Mouse (Mus musculus) lung, embryonic 15.5 days (tissue): ENCODE measurements at regions not wholly inside any gene's neighbourhood (a gene's known extent, or its start where the extent isn't known, plus 50 kb on each side); places are given as distances from the start of the nearest gene placed in this dataset.

Experiments used
- ATAC-seq: fragments of 200-750 bp; cut with Nextera tagmentation; 2 replicates; pipeline ENCODE4 v1.8.0; 2017; ENCODE audit warnings: moderate number of reproducible peaks, borderline replicate concordance; ENCODE audit not compliant: low FRiP score, low TSS enrichment; ENCODE audit errors: extremely low read depth
- H3K27ac ChIP-seq: fragments of 300-500 bp; sonication (generic); 2 replicates; pipeline ENCODE4 v1.5.1; 2015; ENCODE audit warnings: moderate library complexity, mild to moderate bottlenecking, inconsistent platforms
- H3K27me3 ChIP-seq: fragments of 300-500 bp; sonication (generic); 2 replicates; pipeline ENCODE4 v1.6.1; 2015; ENCODE audit warnings: inconsistent platforms
- H3K36me3 ChIP-seq: fragments of 300-500 bp; sonication (generic); 2 replicates; pipeline ENCODE4 v1.6.1; 2015; ENCODE audit warnings: inconsistent platforms
- H3K4me1 ChIP-seq: fragments of 300-500 bp; sonication (generic); 2 replicates; pipeline ENCODE4 v1.6.1; 2015; ENCODE audit warnings: inconsistent platforms
- H3K4me2 ChIP-seq: fragments of 300-500 bp; sonication (generic); 2 replicates; pipeline ENCODE4 v1.6.1; 2015; ENCODE audit warnings: inconsistent platforms, mild to moderate bottlenecking, moderate library complexity
- H3K4me3 ChIP-seq: fragments of 300-500 bp; sonication (generic); 2 replicates; pipeline ENCODE4 v1.5.1; 2015; ENCODE audit warnings: mild to moderate bottlenecking, inconsistent platforms
- H3K9ac ChIP-seq: fragments of 300-500 bp; sonication (generic); 2 replicates; pipeline ENCODE4 v1.6.1; 2015; ENCODE audit warnings: inconsistent platforms
- H3K9me3 ChIP-seq: fragments of 300-500 bp; sonication (generic); 2 replicates; pipeline ENCODE4 v1.6.1; 2016; ENCODE audit warnings: inconsistent platforms
- WGBS: fragments of 180-500 bp; shearing (Covaris S2); methylation state at CpG from one replicate; pipeline ENCODE4 v1.1.7; 2015; 5-methylcytosine and 5-hydroxymethylcytosine counted together

DNA sequence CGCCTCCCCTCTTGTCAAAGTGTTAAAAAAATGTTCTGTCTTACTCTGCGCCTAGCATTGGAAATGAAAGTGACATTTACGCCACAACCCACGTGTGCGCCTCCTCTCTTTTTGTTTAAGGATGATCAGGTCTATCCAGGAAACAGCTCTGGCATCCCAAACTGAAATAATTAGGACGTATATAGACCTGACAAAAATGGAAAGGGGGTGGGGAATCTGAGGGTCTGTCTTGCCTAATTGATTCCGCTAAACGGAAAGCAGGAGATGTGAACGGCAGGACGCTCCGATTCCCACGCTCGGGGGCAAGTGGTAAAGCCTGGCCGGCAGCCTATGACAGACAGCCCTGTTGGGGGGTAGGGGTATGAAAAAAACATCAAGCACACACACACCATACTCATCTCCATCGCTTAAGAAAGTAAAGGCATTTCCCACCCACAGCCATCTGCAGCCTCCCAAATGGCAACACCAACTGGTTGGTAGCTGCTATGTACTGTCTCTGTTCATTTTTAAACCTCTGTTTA lies 235.8 kb downstream of the Mef2c start:
- Histone ChIP-seq H3K27ac (no peak overlapping the region), H3K27me3 (peaks cover 81% of the 10 kb centered on the region), H3K9ac (no peak overlapping the region), H3K9me3 (no peaks in the 10 kb centered on the region), H3K4me1 (0 out of 2 replicates have a peak, but pooled peaks cover under 1% of the 10 kb centered on the region), H3K4me3 (no peak overlapping the region), H3K36me3 (no peaks in the 10 kb centered on the region), H3K4me2 (peak overlapping the region; percentile 34; the same call in 1 of the 2 replicates)
- no peak for ATAC-seq
- 5% methylated on average over 15 of the region's 15 CpGs for WGBS

DNA sequence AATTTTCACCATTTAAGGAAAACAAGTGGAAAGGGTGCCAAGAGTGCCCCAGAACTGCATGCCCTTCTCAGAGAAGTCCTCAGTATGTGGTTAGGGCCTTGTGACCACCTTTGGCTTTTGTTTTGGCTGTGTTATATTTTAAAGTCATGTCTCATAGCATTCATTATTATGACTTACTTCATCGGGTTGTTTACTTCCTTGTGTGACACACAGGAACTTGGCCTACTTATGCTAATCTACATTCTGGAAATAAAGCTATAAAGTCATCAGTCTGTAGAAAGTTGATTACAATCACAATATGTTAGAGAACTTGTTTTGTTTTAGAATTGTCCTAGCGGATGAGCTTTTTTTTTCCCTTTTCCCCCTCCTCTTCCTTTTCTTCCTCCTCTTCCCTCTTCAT lies 236.3 kb downstream of the Mef2c start:
- WGBS = 43% methylated on average over 2 of the region's 2 CpGs
- no peak overlapping the region for H3K4me3 ChIP-seq
- H3K9me3 ChIP-seq = no peaks in the 10 kb centered on the region
- H3K27ac ChIP-seq = no peak overlapping the region
- peaks cover 84% of the 10 kb centered on the region for H3K27me3 ChIP-seq
- no peak overlapping the region for H3K9ac ChIP-seq
- peaks cover 6% of the 10 kb centered on the region; the same call in 1 of the 2 replicates for H3K4me1 ChIP-seq
- no peaks in the 10 kb centered on the region for H3K36me3 ChIP-seq
- no peak overlapping the region for H3K4me2 ChIP-seq
- no peak for ATAC-seq

DNA sequence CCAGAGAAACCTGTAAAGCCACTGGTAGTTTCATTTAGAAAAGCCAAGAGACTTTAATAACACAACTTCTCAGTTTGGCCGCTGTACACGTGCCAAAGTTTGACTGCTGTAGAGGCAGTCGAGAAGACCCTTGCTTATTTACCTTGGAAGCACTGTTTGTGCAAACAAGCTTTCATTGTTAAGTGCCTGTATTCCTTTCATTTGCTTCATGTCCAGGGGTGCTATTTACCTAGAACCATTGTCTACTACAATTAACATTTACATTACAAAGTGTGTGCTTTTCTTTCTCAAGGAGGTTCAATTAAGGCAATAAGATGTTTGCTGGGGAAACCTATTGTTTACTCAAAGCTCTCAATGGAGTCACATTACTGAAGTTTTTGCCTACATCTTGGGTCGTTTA lies 236.9 kb downstream of the Mef2c start:
- WGBS = 28% methylated on average over 4 of the region's 4 CpGs
- Histone ChIP-seq H3K27me3 (peaks cover 84% of the 10 kb centered on the region), H3K4me3 (no peak overlapping the region), H3K9me3 (no peaks in the 10 kb centered on the region), H3K4me2 (no peak overlapping the region), H3K9ac (no peak overlapping the region), H3K36me3 (no peaks in the 10 kb centered on the region), H3K4me1 (peaks cover 6% of the 10 kb centered on the region; the same call in 1 of the 2 replicates), H3K27ac (no peak overlapping the region)
- no peak for ATAC-seq

- Histone ChIP-seq H3K4me1 (peaks cover 6% of the 10 kb centered on the region; the same call in 1 of the 2 replicates), H3K9ac (no peak overlapping the region), H3K4me3 (no peak overlapping the region), H3K36me3 (no peaks in the 10 kb centered on the region), H3K27ac (no peak overlapping the region), H3K4me2 (no peak overlapping the region), H3K9me3 (no peaks in the 10 kb centered on the region), H3K27me3 (peaks cover 84% of the 10 kb centered on the region)
- 44% methylated on average over 7 of the region's 7 CpGs for WGBS
- no peak for ATAC-seq
Observed at GRCm38 (mm10) chr13:83741591-83742021, 237.8 kb downstream of the Mef2c start.

GRCm38 (mm10) chr13:83742102-83742501 lies 238.3 kb downstream of the Mef2c start:
- peaks cover 82% of the 10 kb centered on the region for H3K27me3 ChIP-seq
- WGBS = 68% methylated on average over 2 of the region's 2 CpGs
- no peak for ATAC-seq
- no peaks in the 10 kb centered on the region for H3K9me3 ChIP-seq
- no peak overlapping the region for H3K4me2 ChIP-seq
- H3K9ac ChIP-seq = no peak overlapping the region
- H3K36me3 ChIP-seq = no peaks in the 10 kb centered on the region
- peaks cover 6% of the 10 kb centered on the region; the same call in 1 of the 2 replicates for H3K4me1 ChIP-seq
- no peak overlapping the region for H3K27ac ChIP-seq
- H3K4me3 ChIP-seq = no peak overlapping the region

DNA sequence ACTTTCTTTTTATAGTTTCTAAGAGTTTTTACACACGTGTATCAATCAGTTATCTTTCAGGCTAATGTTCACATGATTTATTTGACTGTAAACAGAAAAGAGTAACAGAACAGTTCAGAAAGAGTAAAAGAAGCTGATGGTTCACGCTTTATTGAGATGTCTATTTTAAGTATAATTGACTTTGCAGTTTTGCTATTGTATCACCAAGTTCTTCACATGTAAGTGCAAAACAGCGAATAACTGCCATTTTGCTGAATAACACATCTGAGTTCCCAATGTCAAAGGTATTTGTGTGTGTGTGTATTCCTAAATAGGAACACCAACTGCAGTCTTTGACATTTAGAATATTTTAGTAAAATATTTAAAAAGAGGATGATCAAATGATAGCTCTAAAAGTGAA lies 238.7 kb downstream of the Mef2c start:
- H3K27me3 ChIP-seq = peaks cover 78% of the 10 kb centered on the region
- no peak for ATAC-seq
- no peaks in the 10 kb centered on the region for H3K36me3 ChIP-seq
- WGBS = 71% methylated on average over 3 of the region's 3 CpGs
- peaks cover 6% of the 10 kb centered on the region; the same call in 1 of the 2 replicates for H3K4me1 ChIP-seq
- no peaks in the 10 kb centered on the region for H3K9me3 ChIP-seq
- no peak overlapping the region for H3K9ac ChIP-seq
- H3K4me3 ChIP-seq = no peak overlapping the region
- H3K4me2 ChIP-seq = no peak overlapping the region
- no peak overlapping the region for H3K27ac ChIP-seq

DNA sequence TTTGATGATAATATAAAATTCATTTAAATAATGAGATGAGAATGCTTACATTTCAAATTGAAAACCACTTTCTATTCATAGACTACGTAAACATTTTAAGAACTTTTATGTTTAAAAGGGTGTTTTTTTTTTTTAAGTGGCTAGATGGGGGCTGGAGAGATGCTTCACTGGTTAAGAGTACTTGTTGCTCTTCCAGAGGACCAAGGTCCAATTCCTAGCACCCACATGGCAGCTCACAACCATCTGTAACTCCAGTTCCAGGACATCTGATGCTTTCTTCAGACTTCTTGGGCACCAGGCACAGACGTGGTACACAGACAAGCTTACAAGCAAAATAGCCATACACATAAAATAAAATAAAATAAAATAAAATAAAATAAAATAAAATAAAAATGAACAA lies 239.5 kb downstream of the Mef2c start:
- Histone ChIP-seq H3K4me2 (no peak overlapping the region), H3K27me3 (peaks cover 70% of the 10 kb centered on the region), H3K27ac (no peak overlapping the region), H3K9ac (no peak overlapping the region), H3K36me3 (no peaks in the 10 kb centered on the region), H3K9me3 (no peaks in the 10 kb centered on the region), H3K4me3 (no peak overlapping the region), H3K4me1 (peaks cover 6% of the 10 kb centered on the region; the same call in 1 of the 2 replicates)
- 86% methylated on average over 2 of the region's 2 CpGs for whole genome bisulfite sequencing
- ATAC-seq = no peak

GRCm38 (mm10) chr13:83744110-83744752 lies 240.4 kb downstream of the Mef2c start:
- 44% methylated on average over 8 of the region's 8 CpGs for WGBS
- Histone ChIP-seq H3K9ac (no peak overlapping the region), H3K27me3 (peaks cover 61% of the 10 kb centered on the region)

GRCm38 (mm10) chr13:83744981-83745555 lies 241.2 kb downstream of the Mef2c start:
- H3K4me3 ChIP-seq = peak overlapping the region; percentile 38
- no peaks in the 10 kb centered on the region for H3K9me3 ChIP-seq
- no peak overlapping the region for H3K27ac ChIP-seq
- peaks cover 53% of the 10 kb centered on the region for H3K27me3 ChIP-seq
- H3K36me3 ChIP-seq = no peaks in the 10 kb centered on the region
- under 1% methylated on average over 36 of the region's 38 CpGs for WGBS
- peak overlapping the region; percentile 76 for H3K4me2 ChIP-seq
- H3K4me1 ChIP-seq = peaks cover 6% of the 10 kb centered on the region; the same call in 1 of the 2 replicates
- no peak overlapping the region for H3K9ac ChIP-seq
- ATAC-seq = peak; percentile 89

More at GRCm38 (mm10) chr13:83744110-83744752, 240.4 kb downstream of the Mef2c start:
- Histone ChIP-seq H3K4me3 (no peak overlapping the region), H3K27ac (no peak overlapping the region), H3K4me1 (peaks cover 6% of the 10 kb centered on the region; the same call in 1 of the 2 replicates), H3K4me2 (peak overlapping the region; percentile 76), H3K9me3 (no peaks in the 10 kb centered on the region), H3K36me3 (no peaks in the 10 kb centered on the region)
- no peak for ATAC-seq

DNA sequence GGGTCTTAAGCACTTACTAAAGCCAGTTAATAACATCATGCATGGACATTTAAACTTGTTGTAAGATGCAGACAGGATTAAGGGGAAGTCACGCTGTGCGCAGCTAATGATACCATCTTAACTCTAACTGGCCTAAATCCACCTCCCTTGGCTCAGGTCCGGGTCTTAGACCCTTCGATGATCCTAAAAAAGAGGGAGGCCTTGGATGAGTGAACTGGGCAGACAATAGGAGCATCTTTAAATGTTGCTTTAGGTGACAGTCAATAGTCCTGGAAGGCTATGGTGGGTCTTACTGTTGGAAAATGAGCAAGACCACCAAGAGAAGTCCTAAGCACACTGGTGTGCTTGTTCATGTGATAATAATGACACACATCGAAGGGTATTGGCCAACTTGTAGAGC lies 242.1 kb downstream of the Mef2c start:
- Histone ChIP-seq H3K36me3 (no peaks in the 10 kb centered on the region), H3K27me3 (peaks cover 44% of the 10 kb centered on the region), H3K27ac (no peak overlapping the region), H3K4me2 (no peak overlapping the region), H3K9ac (no peak overlapping the region), H3K4me1 (peaks cover 6% of the 10 kb centered on the region; the same call in 1 of the 2 replicates), H3K9me3 (no peaks in the 10 kb centered on the region), H3K4me3 (no peak overlapping the region)
- WGBS = 85% methylated on average over 5 of the region's 5 CpGs
- ATAC-seq = no peak

DNA sequence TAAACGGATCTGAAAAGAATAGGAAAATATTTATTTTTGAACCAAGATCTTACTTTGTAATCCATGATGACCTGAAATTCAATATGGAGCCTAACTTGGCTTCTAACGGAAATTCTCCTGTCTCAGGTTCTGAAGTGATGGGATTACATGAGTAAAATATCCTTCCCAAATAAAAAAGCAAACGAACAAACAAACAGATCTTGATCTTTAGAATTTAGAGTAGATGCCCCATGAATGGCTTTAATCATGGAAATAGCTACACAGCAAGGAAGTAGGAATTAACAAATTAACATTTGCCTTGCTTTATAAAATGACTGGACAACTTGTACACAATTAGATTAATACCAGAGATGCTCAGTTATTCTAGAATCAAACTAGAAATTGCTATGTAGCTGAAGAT lies 243.8 kb downstream of the Mef2c start:
- H3K4me2 ChIP-seq = no peak overlapping the region
- H3K36me3 ChIP-seq = no peaks in the 10 kb centered on the region
- H3K27ac ChIP-seq = no peak overlapping the region
- H3K9ac ChIP-seq = no peak overlapping the region
- 59% methylated on average over 3 of the region's 3 CpGs for WGBS
- H3K27me3 ChIP-seq = peaks cover 28% of the 10 kb centered on the region
- ATAC-seq = no peak
- H3K4me3 ChIP-seq = no peak overlapping the region
- no peaks in the 10 kb centered on the region for H3K9me3 ChIP-seq
- peaks cover 6% of the 10 kb centered on the region; the same call in 1 of the 2 replicates for H3K4me1 ChIP-seq
